Mouse (Mus musculus) kidney, adult 18-20 months (tissue): ENCODE measurements around the gene Sprn.
A peak's percentile ranks its signal among the peaks of the same experiment; 100 is the strongest.
"Not testable (repeated sequence)": the region's sequence is repeated elsewhere in the genome, so short reads cannot be mapped to it uniquely, and the experiment has no call there.

Source experiments
- DNase-seq: peaks from one replicate; pipeline ENCODE4 v3.0.0; 2021

Gene Sprn

DNA sequence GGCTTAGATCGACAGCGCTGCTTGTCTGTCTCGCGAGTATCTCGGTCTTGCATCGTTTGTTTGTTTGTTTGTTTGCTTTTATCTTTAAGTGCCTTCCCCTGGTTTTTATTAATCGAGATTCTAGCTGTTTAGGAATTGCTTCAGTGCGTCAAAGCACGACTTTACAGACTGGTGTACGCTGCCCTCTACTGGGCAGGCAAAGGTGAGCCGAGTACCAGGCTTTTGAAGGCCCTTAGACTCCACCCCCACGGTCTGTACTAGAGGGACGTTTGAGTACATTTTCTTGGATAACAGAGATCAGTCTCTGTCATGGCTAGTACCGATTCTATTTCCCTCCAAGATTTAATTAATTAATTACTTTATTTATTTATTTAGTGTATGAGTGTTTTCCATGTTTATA is 13.3 kb downstream of the Sprn start:
- DNase-seq: peak; percentile 65

DNA sequence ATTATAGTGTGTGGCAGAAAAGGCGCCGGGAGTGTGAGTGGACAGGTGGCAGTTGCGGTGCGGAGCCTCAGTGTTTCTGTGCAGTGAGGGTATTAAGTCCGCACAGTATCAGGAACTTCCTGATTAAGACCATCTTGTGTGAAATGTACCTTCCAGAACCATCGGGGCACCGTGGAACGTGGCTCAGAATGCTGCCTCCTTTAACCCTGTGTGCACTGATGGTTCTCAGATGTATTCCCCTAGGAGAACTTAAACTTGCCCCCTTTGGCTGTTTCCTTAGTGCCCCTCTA is 16.7 kb downstream of the Sprn start:
- DNase-seq: no peak

DNA sequence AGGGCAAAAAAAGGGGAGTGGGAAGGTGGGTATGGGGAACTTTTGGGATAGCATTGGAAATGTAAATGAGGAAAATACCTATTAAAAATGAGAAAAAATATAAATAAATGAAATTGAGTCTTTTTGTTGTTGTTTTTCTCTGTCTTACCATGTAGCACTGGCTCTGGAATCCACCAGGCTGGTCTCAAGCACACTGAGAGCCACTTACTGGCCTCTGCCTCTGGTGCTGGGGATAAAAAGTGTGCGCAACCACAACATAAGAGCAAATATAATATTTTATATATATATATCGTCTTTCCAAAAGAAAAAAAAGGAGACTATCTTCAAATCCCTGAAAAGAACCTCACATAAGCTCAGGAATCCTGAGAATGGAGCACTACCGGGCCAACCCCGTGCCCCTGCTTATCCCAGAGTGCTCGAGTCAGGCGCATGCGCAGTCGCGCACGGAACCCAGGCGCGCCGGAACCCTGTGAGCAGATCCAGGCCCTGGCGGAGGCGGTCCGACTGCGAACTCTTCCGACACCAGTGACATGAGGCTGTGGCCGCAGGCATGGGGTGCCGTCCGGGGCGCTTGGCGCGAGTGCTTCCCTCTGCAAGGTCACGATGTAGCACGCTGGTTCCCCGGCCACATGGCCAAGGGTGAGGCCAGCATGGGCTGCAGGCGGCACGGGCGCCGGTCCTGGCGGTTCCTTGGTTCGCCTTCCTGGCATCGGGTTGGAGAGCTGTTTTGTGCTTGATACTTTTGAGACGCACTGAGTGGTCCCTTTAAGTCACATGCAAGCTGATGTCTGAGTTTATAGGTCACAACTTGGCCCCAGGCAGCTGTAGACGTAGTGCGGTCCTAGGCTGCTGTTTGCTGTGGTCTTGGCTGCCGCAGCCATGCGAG is 17.3 kb downstream of the Sprn start, which contains the start of gene Mtg1:
Gene Mtg1 (plus strand): TSS at position 430 of the 886 bp plus-strand sequence.
- DNase-seq: peak; percentile 98

GRCm38 (mm10) chr7:140135106-140135770 is 19.4 kb downstream of the Sprn start:
- DNase-seq: no peak

DNA sequence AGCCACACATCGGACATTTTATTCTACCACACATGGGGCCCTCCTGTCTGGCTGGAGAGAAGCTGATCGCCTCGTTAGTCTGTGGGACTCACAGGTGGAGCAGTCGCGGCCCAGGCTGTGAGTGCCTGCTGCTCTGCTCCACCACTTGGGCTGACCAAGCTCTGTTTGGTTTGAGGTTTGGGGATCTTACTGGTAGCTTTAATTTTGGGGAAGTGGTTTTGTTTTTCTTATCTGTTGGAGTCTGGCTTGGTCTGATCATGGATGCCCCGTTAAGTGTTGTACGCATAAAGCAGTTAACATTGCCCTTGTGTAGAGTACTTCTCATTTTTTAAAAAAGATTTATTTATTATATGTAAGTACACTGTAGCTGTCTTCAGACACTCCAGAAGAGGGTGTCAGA is 20.6 kb downstream of the Sprn start:
- not testable (repeated sequence) for DNase-seq

- DNase-seq: not testable (repeated sequence)
Measured at GRCm38 (mm10) chr7:140132184-140132583, 22.5 kb downstream of the Sprn start.

- no peak for DNase-seq
Measured at GRCm38 (mm10) chr7:140127911-140128310, 26.8 kb downstream of the Sprn start.

DNA sequence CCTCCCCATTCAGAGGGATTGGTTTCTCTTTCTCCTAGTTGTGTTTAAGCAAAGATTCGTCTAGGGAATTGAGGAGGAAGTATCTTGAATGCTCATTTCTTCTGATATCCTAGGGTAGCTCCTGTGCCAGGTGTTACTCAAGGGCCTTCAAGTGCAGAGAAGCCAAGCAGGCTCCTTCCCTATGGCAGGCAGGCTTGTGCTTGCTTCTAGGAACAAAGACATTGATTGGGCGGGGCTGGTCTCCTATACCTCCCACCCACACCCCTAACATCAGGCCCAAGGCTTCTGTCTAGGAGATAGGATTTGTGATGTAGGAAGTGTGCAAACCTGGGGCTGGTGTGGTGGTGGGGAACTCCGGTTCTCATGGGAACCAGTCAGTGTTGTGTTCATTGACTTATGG is 27.7 kb downstream of the Sprn start:
- no peak for DNase-seq

GRCm38 (mm10) chr7:140126022-140126350 is 28.7 kb downstream of the Sprn start:
- no peak for DNase-seq

GRCm38 (mm10) chr7:140125278-140126021 is 29.2 kb downstream of the Sprn start:
- peak; percentile 96 for DNase-seq

- DNase-seq: no peak
Measured at GRCm38 (mm10) chr7:140124382-140124781, 30.3 kb downstream of the Sprn start.

- no peak for DNase-seq
Measured at GRCm38 (mm10) chr7:140122765-140123164, 31.9 kb downstream of the Sprn start.

- no peak for DNase-seq
Measured at GRCm38 (mm10) chr7:140121338-140121910, 33.3 kb downstream of the Sprn start.

GRCm38 (mm10) chr7:140120484-140120883 is 34.2 kb downstream of the Sprn start:
- no peak for DNase-seq

DNA sequence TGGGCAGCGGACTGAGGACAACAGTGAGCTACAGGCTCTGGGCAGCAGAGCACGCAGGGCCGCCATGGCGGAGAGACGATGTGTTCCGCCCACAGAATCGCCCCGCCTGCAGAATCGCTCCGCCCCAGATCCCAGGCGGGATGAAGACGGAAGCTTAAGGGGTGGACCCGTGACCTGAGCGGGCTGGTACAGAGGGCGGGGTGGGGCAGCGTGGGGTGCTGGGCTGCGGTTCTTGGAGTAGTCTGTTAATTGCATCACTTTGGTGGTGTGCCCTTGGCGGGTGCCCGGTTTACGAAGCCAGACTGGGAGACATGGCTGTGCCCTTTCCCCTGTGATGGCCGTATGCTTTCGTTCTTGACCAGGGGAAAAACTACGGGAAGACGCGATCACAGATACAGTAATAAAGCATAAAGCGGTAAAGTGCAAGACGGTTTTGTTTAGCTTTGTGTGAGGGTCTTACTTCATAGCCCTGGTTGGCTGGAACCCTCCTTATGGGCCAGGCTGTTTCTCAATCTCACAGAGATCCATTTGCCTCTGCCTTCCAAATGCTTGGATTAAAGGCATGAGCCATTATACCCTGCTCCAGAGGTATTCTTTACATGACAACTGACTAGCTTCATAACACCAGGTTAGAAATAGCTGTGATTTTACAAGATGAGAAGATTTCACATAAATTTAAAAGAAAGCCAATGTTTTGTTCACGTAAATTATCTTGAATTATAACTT is 38.2 kb downstream of the Sprn start, which contains the start of gene Echs1:
Gene Echs1 (minus strand): TSS at position 148 of the 726 bp plus-strand sequence.
- DNase-seq: peak; percentile 93

GRCm38 (mm10) chr7:140115583-140116328 is 38.9 kb downstream of the Sprn start, which contains the start of gene Paox:
TSS of gene Paox (plus strand) at chr7:140115799.
- DNase-seq: peak; percentile 63

DNA sequence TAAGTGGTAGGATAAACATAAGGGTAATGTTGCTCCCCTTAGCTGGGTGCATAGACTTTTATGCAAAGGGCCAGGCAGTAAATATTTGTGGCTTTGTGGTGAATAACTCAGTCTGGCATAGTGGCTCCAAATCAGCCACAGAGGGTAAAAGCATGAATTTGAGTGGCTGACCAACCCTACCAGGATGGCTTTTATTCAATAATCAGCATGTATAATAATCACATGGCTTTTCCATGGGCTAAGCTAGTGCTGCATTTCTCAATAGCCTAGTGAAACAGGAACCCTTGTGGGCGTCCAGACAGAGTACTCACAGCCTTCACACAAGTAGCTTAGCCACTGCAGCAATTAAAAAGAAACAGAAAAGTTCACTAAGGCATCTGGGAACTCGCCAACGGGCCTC is 42.7 kb downstream of the Sprn start:
- no peak for DNase-seq

DNA sequence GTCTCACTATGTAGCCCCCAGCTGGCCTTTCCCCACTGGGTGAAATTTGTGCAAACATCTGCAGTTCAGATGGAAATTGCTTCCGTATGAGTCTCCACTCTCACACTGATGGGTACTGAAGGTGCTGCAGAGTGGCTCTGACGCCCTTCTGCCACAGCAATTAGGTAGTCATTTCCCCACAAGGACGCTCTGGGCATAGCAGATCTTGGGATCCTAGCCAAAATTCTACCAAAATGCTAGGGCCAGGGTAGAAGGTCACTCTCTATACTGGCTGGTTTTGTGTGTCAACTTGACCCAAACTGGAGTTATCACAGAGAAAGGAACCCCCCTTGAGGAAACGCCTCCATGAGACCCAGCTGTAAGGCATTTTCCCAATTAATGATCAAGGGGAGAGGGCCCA is 50.7 kb downstream of the Sprn start:
- DNase-seq: no peak

- peak; percentile 92 for DNase-seq
Measured at GRCm38 (mm10) chr7:140101993-140102860, 52.5 kb downstream of the Sprn start, which contains the start of gene Fuom. TSS of gene Fuom (minus strand) at chr7:140102441.

GRCm38 (mm10) chr7:140101498-140101897 is 53.2 kb downstream of the Sprn start:
- no peak for DNase-seq
